Mouse (Mus musculus): ENCODE measurements around the gene Hpgd. TPM values are rescaled to one million over a fixed set of nuclear protein-coding genes. Genes with fewer than 3 reads are reported as not detected.
"Not testable (repeated sequence)": the region's sequence is repeated elsewhere in the genome, so short reads cannot be mapped to it uniquely, and the experiment has no call there.

The Hpgd gene
- polyA plus RNA-seq (2015; fragmentation: Nextera tagmentation; extraction: Ambion mirVana), result 7.2 and 9.1 TPM in 2 replicates

GRCm38 (mm10) chr8:56294373-56294877 is at the start of gene Hpgd:
TSS of gene Hpgd (plus strand) at chr8:56294585.
- Histone ChIP-seq H3K9me3 (no peaks in the 10 kb centered on the region), H3K4me1 (replicated peaks) (peaks cover 19% of the 10 kb centered on the region), H3K4me3 (peak within 1 kb of the TSS; percentile 72), H3K27me3 (no peaks in the 10 kb centered on the region), H3K36me3 (no peaks in the 10 kb centered on the region), H3K4me2 (peak within 1 kb of the TSS; percentile 93), H3K27ac (replicated peaks) (0 out of 2 replicates have a peak within 1 kb of the TSS, but pooled peaks have one; percentile 13), H3K9ac (peak within 1 kb of the TSS; percentile 53)
- under 1% methylated on average over 33 of the region's 33 CpGs for WGBS
- ATAC-seq (ENCODE audit: low FRiP score, low read depth), result peak; percentile 88

GRCm38 (mm10) chr8:56251728-56252127 is 42.7 kb upstream of the Hpgd start:
- ATAC-seq (ENCODE audit: low FRiP score, low read depth); H3K4me2 ChIP-seq; H3K36me3 ChIP-seq; H3K4me3 ChIP-seq; H3K27ac ChIP-seq (replicated peaks); H3K9ac ChIP-seq; H3K9me3 ChIP-seq; H3K4me1 ChIP-seq (replicated peaks); H3K27me3 ChIP-seq: not testable (repeated sequence)
- 67% methylated on average over 3 of the region's 3 CpGs for WGBS

GRCm38 (mm10) chr8:56252314-56252713 is 42.1 kb upstream of the Hpgd start:
- no peaks in the 10 kb centered on the region for H3K36me3 ChIP-seq
- no peak overlapping the region for H3K27ac ChIP-seq (replicated peaks)
- no peak overlapping the region for H3K9ac ChIP-seq
- no peak overlapping the region for H3K4me3 ChIP-seq
- H3K4me2 ChIP-seq, result no peak overlapping the region
- WGBS, result 54% methylated on average over 1 of the region's 1 CpGs
- ATAC-seq (ENCODE audit: low FRiP score, low read depth), result no peak
- no peaks in the 10 kb centered on the region for H3K4me1 ChIP-seq (replicated peaks)
- no peaks in the 10 kb centered on the region for H3K9me3 ChIP-seq
- H3K27me3 ChIP-seq, result no peaks in the 10 kb centered on the region

DNA sequence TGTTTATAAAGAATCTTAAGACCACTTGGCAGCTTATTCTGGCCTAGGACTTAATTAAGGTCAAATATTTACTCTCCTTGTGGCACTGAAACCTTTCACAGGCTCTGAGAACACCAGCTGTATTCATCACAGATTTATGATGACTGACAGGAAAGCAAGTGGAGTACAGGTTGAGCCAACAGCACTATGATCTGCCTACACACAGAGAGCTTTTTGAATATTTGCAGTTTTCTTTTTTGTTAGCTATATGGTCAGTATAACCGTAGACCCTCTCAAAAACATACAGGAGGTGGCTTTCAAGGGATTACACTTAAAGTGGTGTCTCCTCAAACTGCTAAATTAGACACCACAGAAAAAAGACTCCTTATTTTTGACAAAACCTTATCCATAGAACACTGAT is 33.2 kb upstream of the Hpgd start:
- WGBS, result 94% methylated on average over 1 of the region's 1 CpGs
- no peak overlapping the region for H3K4me2 ChIP-seq
- no peak for ATAC-seq (ENCODE audit: low FRiP score, low read depth)
- H3K4me3 ChIP-seq, result no peak overlapping the region
- no peaks in the 10 kb centered on the region for H3K27me3 ChIP-seq
- no peak overlapping the region for H3K9ac ChIP-seq
- no peaks in the 10 kb centered on the region for H3K4me1 ChIP-seq (replicated peaks)
- no peak overlapping the region for H3K27ac ChIP-seq (replicated peaks)
- no peaks in the 10 kb centered on the region for H3K36me3 ChIP-seq
- H3K9me3 ChIP-seq, result no peaks in the 10 kb centered on the region

DNA sequence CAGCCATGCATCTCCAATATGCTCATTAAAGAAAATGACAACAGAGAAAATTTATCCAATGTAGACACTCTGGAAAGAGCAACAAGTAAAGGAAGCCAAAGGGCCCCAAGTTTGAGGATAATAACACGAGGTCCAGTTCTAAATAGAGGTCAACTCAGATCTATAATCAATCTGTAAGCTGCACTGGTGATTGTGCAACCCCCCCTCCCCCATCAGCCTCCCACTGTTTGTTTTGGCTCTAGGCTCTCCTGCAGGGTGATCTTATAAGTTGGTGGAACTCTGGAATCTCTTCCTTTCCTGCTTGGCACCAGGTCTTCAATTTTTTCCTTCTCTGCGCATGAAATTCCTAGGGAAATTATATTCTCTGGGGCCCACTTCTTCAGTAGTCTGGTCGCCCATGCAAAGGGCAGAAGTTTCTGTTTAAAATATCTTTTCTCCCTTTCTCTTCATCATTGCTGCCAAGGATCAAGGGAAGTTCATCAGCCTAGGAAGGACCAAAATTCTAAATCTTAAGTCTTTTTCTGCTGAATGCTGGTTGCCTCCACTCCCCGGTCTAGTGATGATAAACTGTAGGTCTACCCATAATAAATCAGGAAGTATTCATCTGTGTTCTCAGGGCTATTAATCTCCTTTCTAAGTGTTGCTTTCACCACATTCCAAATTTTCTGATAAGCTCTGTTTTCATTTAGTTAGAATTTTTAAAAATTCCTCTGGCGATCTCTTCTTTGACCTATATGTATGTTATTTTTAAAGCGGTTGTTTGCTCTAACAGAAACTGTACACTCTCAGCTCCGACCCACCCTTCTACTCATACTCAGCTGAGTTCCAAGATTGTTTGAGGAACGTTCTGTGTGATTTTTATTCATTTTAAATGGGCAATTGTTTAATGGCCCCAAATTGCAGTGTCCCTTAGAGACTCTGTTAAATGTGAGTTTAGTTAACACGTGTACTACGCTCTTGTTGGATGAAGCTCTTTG is 24.4 kb upstream of the Hpgd start:
- Histone ChIP-seq H3K27me3 (no peaks in the 10 kb centered on the region), H3K4me3 (no peak overlapping the region), H3K27ac (replicated peaks) (no peak overlapping the region), H3K9ac (no peak overlapping the region), H3K4me1 (replicated peaks) (no peaks in the 10 kb centered on the region), H3K9me3 (no peaks in the 10 kb centered on the region), H3K36me3 (no peaks in the 10 kb centered on the region), H3K4me2 (no peak overlapping the region)
- 82% methylated on average over 10 of the region's 10 CpGs for WGBS
- no peak for ATAC-seq (ENCODE audit: low FRiP score, low read depth)

GRCm38 (mm10) chr8:56272934-56273333 is 21.5 kb upstream of the Hpgd start:
- 88% methylated on average over 1 of the region's 1 CpGs for WGBS
- no peak overlapping the region for H3K4me2 ChIP-seq
- no peak overlapping the region for H3K4me3 ChIP-seq
- no peak overlapping the region for H3K9ac ChIP-seq
- no peaks in the 10 kb centered on the region for H3K27me3 ChIP-seq
- H3K27ac ChIP-seq (replicated peaks), result no peak overlapping the region
- ATAC-seq (ENCODE audit: low FRiP score, low read depth), result no peak
- no peaks in the 10 kb centered on the region for H3K4me1 ChIP-seq (replicated peaks)
- H3K36me3 ChIP-seq, result no peaks in the 10 kb centered on the region
- H3K9me3 ChIP-seq, result no peaks in the 10 kb centered on the region

DNA sequence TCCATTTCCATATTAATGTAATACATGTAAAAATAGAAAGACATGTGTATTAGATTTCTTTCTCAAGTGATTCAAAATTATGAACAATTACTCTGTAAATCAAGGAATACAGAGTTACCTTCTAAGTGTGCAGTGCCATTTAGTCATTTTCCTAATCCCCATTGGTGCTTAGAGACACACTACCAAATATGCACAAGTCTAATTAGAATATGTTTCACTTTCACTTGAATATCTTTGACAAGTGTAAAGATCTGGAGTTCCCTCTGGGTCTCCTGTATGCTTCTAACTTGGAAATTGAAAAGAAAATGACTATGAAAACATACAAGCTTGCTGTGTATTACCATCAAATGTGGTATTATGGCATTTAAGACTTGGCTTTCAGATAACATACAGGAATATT is 19.1 kb upstream of the Hpgd start:
- no peak overlapping the region for H3K27ac ChIP-seq (replicated peaks)
- no peak overlapping the region for H3K4me2 ChIP-seq
- H3K36me3 ChIP-seq, result no peaks in the 10 kb centered on the region
- H3K4me1 ChIP-seq (replicated peaks), result no peaks in the 10 kb centered on the region
- H3K27me3 ChIP-seq, result no peaks in the 10 kb centered on the region
- H3K9me3 ChIP-seq, result no peaks in the 10 kb centered on the region
- ATAC-seq (ENCODE audit: low FRiP score, low read depth), result no peak
- no peak overlapping the region for H3K4me3 ChIP-seq
- no peak overlapping the region for H3K9ac ChIP-seq

DNA sequence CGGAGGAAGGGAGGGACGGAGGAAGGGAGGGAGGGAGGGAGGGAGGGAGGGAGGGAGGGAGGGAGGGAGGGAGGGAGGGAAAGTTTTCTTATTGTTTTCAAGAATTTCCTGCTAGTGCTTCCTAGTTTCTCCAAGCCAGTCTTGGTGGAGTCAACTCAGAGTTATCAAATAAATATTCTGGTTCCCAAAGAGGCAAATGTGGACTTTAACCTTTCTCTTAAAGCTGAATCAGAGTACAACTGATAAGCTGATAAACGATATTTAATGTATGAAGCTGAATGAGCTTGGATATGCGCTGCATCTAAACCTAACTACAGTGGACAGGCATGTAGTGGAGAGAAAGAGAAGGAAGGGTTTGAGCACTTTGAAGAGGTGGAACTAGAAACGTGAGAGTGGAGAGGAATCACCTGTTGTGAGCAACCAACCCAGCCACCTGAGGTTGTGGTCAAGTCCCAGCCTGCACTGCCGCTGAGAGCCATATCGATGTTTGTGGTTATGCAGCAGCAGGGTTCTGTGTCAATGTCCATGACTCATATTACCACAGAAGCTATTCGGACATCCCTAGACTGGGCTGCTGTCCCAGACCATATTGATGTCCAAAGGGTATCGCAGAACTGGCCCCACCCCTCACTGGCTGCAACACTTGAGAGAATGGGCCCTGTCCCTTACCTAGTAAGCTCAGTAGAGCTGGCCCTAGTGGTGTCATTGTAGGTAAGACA is 16.4 kb upstream of the Hpgd start:
- 87% methylated on average over 7 of the region's 9 CpGs for WGBS

GRCm38 (mm10) chr8:56278545-56279063 is 15.8 kb upstream of the Hpgd start:
- Histone ChIP-seq H3K9me3 (no peaks in the 10 kb centered on the region), H3K27me3 (no peaks in the 10 kb centered on the region), H3K9ac (no peak overlapping the region), H3K4me1 (replicated peaks) (no peaks in the 10 kb centered on the region), H3K27ac (replicated peaks) (no peak overlapping the region), H3K4me2 (no peak overlapping the region), H3K36me3 (no peaks in the 10 kb centered on the region), H3K4me3 (no peak overlapping the region)
- no peak for ATAC-seq (ENCODE audit: low FRiP score, low read depth)
- 70% methylated on average over 2 of the region's 2 CpGs for WGBS

More for the DNA sequence above, 16.4 kb upstream of the Hpgd start:
- Histone ChIP-seq H3K27ac (replicated peaks) (no peak overlapping the region), H3K4me2 (no peak overlapping the region), H3K4me3 (no peak overlapping the region), H3K9ac (no peak overlapping the region), H3K36me3 (no peaks in the 10 kb centered on the region), H3K27me3 (no peaks in the 10 kb centered on the region), H3K4me1 (replicated peaks) (no peaks in the 10 kb centered on the region), H3K9me3 (no peaks in the 10 kb centered on the region)
- ATAC-seq (ENCODE audit: low FRiP score, low read depth), result no peak

GRCm38 (mm10) chr8:56283936-56284335 is 10.4 kb upstream of the Hpgd start:
- no peak for ATAC-seq (ENCODE audit: low FRiP score, low read depth)
- H3K4me1 ChIP-seq (replicated peaks), result no peaks in the 10 kb centered on the region
- H3K4me3 ChIP-seq, result no peak overlapping the region
- H3K9ac ChIP-seq, result no peak overlapping the region
- no peaks in the 10 kb centered on the region for H3K36me3 ChIP-seq
- H3K27ac ChIP-seq (replicated peaks), result no peak overlapping the region
- 88% methylated on average over 1 of the region's 1 CpGs for WGBS
- H3K4me2 ChIP-seq, result no peak overlapping the region
- no peaks in the 10 kb centered on the region for H3K27me3 ChIP-seq
- H3K9me3 ChIP-seq, result no peaks in the 10 kb centered on the region

GRCm38 (mm10) chr8:56284957-56285356 is 9.4 kb upstream of the Hpgd start:
- no peaks in the 10 kb centered on the region for H3K27me3 ChIP-seq
- no peak overlapping the region for H3K9ac ChIP-seq
- 66% methylated on average over 3 of the region's 3 CpGs for WGBS
- no peak overlapping the region for H3K4me2 ChIP-seq
- no peaks in the 10 kb centered on the region for H3K9me3 ChIP-seq
- no peak overlapping the region for H3K4me3 ChIP-seq
- no peaks in the 10 kb centered on the region for H3K4me1 ChIP-seq (replicated peaks)
- no peak for ATAC-seq (ENCODE audit: low FRiP score, low read depth)
- H3K36me3 ChIP-seq, result no peaks in the 10 kb centered on the region
- H3K27ac ChIP-seq (replicated peaks), result no peak overlapping the region

- H3K9me3 ChIP-seq, result no peaks in the 10 kb centered on the region
- H3K27me3 ChIP-seq, result no peaks in the 10 kb centered on the region
- no peaks in the 10 kb centered on the region for H3K36me3 ChIP-seq
- no peak overlapping the region for H3K27ac ChIP-seq (replicated peaks)
- WGBS, result 94% methylated on average over 2 of the region's 2 CpGs
- no peaks in the 10 kb centered on the region for H3K4me1 ChIP-seq (replicated peaks)
- H3K4me3 ChIP-seq, result no peak overlapping the region
- H3K9ac ChIP-seq, result no peak overlapping the region
- H3K4me2 ChIP-seq, result no peak overlapping the region
- ATAC-seq (ENCODE audit: low FRiP score, low read depth), result no peak
These were observed 7.7 kb upstream of the Hpgd start for GRCm38 (mm10) chr8:56286717-56287116.
